Mouse (Mus musculus) G1E (cell line): ENCODE results near the gene Cldn3. TPM values are rescaled to one million over a fixed set of nuclear protein-coding genes. Genes with fewer than 3 reads are reported as not detected.
A peak's percentile ranks its signal among the peaks of the same experiment; 100 is the strongest.

Source experiments
- ATAC-seq: 2 replicates; pipeline ENCODE4 v1.8.0; 2016; ENCODE audit warnings: mild to moderate bottlenecking; ENCODE audit not compliant: insufficient number of reproducible peaks, poor library complexity, low FRiP score, severe bottlenecking; ENCODE audit errors: extremely low read depth
- DNase-seq: peaks from one replicate; pipeline ENCODE4 v3.0.0; 2012; ENCODE audit warnings: low spot score
- H3K27me3 ChIP-seq: 2 replicates; pipeline ENCODE4 v1.6.1; 2012; ENCODE audit warnings: mild to moderate bottlenecking, low read length, inconsistent platforms; ENCODE audit not compliant: insufficient read depth
- H3K36me3 ChIP-seq: replicated peaks from 2 replicates; pipeline ENCODE3; 2012; ENCODE audit warnings: mild to moderate bottlenecking, inconsistent platforms
- H3K4me1 ChIP-seq: 2 replicates; pipeline ENCODE4 v1.6.1; 2012; ENCODE audit warnings: low read depth, low read length, inconsistent platforms, mixed read lengths; ENCODE audit not compliant: insufficient read depth
- H3K4me3 ChIP-seq: 2 replicates; pipeline ENCODE4 v1.5.1; 2012; ENCODE audit warnings: low read depth, mild to moderate bottlenecking, inconsistent platforms, low read length, moderate library complexity, mixed read lengths
- H3K9me3 ChIP-seq: replicated peaks from 2 replicates; pipeline ENCODE4 v1.6.1; 2012; ENCODE audit warnings: inconsistent platforms
- CTCF ChIP-seq: IDR thresholded peaks from 2 replicates; pipeline ENCODE4 v1.5.1; 2012; ENCODE audit warnings: low read depth, low read length, inconsistent platforms, mixed read lengths
- GATA1 ChIP-seq: IDR thresholded peaks from 2 replicates; pipeline ENCODE4 v1.6.1; 2012; ENCODE audit warnings: borderline replicate concordance, low read length, inconsistent platforms, mixed read lengths
- GATA2 ChIP-seq: IDR thresholded peaks from 2 replicates; pipeline ENCODE4 v1.6.1; 2012; ENCODE audit warnings: low read depth, low read length, inconsistent platforms, borderline replicate concordance
- POLR2AphosphoS5 ChIP-seq: IDR thresholded peaks from 2 replicates; pipeline ENCODE4 v1.6.1; 2012; ENCODE audit warnings: low read depth, low read length, inconsistent platforms; ENCODE audit not compliant: insufficient replicate concordance
- TAL1 ChIP-seq: conservative IDR thresholded peaks from 2 replicates; pipeline ENCODE4 v1.6.1; 2012; ENCODE audit warnings: low read depth, low read length, inconsistent platforms, mixed read lengths
- polyA plus RNA-seq: library from polyadenylated mRNA; stranded (reverse); fragments of >175 nt; gene quantifications from 2 replicates; pipeline ENCODE4 v1.2.3, GENCODE M21; 2012
- total RNA-seq, 2 experiments: library from RNA; stranded (forward) in 1 of 2; stranded (reverse) in 1 of 2; fragments of 200-1000 nt in 1 of 2; fragments of >200 nt in 1 of 2; fragmentation: Nextera tagmentation in 1 of 2; gene quantifications; 2 replicates each; pipeline ENCODE4 v1.2.3; 2014 to 2017

Gene Cldn3
- total and polyA plus RNA-seq, 3 experiments: 0.87 TPM; not detected in 2

DNA sequence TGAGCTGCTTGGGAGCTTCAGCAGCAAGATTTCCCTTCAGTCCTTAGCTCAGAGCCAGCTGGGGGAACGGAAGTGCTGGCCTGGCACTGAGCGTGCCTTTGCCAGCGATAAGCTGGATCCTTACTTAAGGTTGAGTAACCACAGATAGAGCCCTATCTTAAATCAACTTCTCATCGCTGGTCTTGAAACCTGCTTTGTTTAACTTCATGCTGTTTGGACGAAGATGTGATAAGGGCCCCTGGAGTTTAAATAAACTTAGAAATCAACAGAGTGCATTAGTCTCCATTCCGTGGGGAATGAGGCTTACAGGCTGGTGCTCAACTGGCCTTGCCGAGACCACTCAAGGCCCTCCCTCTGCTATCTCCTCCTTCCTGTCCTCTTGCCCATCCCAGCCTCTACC is 11.7 kb upstream of the Cldn3 start:
- H3K27me3 ChIP-seq: no peaks in the 10 kb centered on the region
- H3K4me1 ChIP-seq: peaks cover 83% of the 10 kb centered on the region
- H3K36me3 ChIP-seq: no peaks in the 10 kb centered on the region
- TF ChIP-seq TAL1: peak; percentile 77
- TF ChIP-seq GATA1: no peak
- no peaks in the 10 kb centered on the region for H3K9me3 ChIP-seq
- H3K4me3 ChIP-seq: peak overlapping the region; percentile 45; the same call in 1 of the 2 replicates
- peak; percentile 67 for ATAC-seq
- DNase-seq: peak; percentile 55

- TF ChIP-seq CTCF (no peak), GATA1 (no peak), TAL1 (no peak), POLR2AphosphoS5 (no peak), GATA2 (no peak)
- peaks cover 85% of the 10 kb centered on the region for H3K4me1 ChIP-seq
- DNase-seq: no peak
- H3K36me3 ChIP-seq: no peaks in the 10 kb centered on the region
- ATAC-seq: no peak
- no peak overlapping the region; the same call in 1 of the 2 replicates for H3K4me3 ChIP-seq
- no peaks in the 10 kb centered on the region for H3K9me3 ChIP-seq
- no peaks in the 10 kb centered on the region for H3K27me3 ChIP-seq
These were observed 11.1 kb upstream of the Cldn3 start for GRCm38 (mm10) chr5:134974921-134975320.

GRCm38 (mm10) chr5:134976164-134976563 is 9.8 kb upstream of the Cldn3 start:
- H3K4me3 ChIP-seq: peak overlapping the region; percentile 52; the same call in 1 of the 2 replicates
- peak; percentile 30 for ATAC-seq

GRCm38 (mm10) chr5:134976577-134977250 is 9.3 kb upstream of the Cldn3 start:
- peaks cover 93% of the 10 kb centered on the region for H3K4me1 ChIP-seq

More at GRCm38 (mm10) chr5:134976164-134976563, 9.8 kb upstream of the Cldn3 start:
- H3K9me3 ChIP-seq: no peaks in the 10 kb centered on the region
- H3K36me3 ChIP-seq: no peaks in the 10 kb centered on the region
- TF ChIP-seq TAL1 (peak; percentile 81), POLR2AphosphoS5 (no peak)
- peaks cover 88% of the 10 kb centered on the region for H3K4me1 ChIP-seq
- DNase-seq: peak; percentile 49
- H3K27me3 ChIP-seq: no peaks in the 10 kb centered on the region

GRCm38 (mm10) chr5:134977837-134978236 is 8.2 kb upstream of the Cldn3 start:
- Histone ChIP-seq H3K36me3 (no peaks in the 10 kb centered on the region), H3K4me3 (no peak overlapping the region; the same call in 1 of the 2 replicates), H3K9me3 (no peaks in the 10 kb centered on the region), H3K4me1 (peaks cover 86% of the 10 kb centered on the region), H3K27me3 (no peaks in the 10 kb centered on the region)
- DNase-seq (no peak), ATAC-seq (no peak)
- TF ChIP-seq GATA2 (no peak), POLR2AphosphoS5 (no peak), CTCF (no peak), GATA1 (no peak)

More at GRCm38 (mm10) chr5:134976577-134977250, 9.3 kb upstream of the Cldn3 start:
- TF ChIP-seq TAL1 (peak; percentile 54), GATA2 (no peak)
- DNase-seq (no peak), ATAC-seq (peak; percentile 29)
- H3K9me3 ChIP-seq: no peaks in the 10 kb centered on the region
- H3K27me3 ChIP-seq: no peaks in the 10 kb centered on the region
- no peaks in the 10 kb centered on the region for H3K36me3 ChIP-seq
- H3K4me3 ChIP-seq: peak overlapping the region; percentile 52; the same call in 1 of the 2 replicates

GRCm38 (mm10) chr5:134981149-134981548 is 4.9 kb upstream of the Cldn3 start:
- H3K36me3 ChIP-seq: no peaks in the 10 kb centered on the region
- TF ChIP-seq POLR2AphosphoS5 (no peak), GATA1 (no peak), GATA2 (no peak), CTCF (no peak), TAL1 (no peak)
- no peak for DNase-seq
- H3K9me3 ChIP-seq: peaks cover 3% of the 10 kb centered on the region
- peaks cover 3% of the 10 kb centered on the region; the same call in 1 of the 2 replicates for H3K27me3 ChIP-seq
- no peak for ATAC-seq
- no peak overlapping the region for H3K4me3 ChIP-seq
- H3K4me1 ChIP-seq: peaks cover 84% of the 10 kb centered on the region

DNA sequence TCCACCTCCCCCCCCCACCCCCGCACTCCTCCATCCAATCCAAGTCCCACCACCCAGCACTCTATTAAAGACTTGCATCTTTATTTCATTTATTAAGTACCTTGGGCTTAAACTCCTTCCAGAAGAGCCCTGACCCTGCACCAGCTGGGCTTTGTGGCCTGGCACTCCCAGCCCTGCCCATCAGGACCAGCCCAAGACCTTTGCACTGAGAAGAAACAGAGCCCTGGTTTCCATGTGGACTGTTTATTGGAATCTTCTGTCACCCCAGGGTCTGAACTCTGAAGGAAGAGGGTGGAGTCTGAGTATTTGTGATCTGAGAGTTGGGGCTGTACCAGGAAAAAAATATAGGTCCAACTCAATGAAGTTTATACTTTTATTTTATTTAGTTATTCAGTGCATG is 2.9 kb upstream of the Cldn3 start:
- Histone ChIP-seq H3K9me3 (peaks cover 13% of the 10 kb centered on the region), H3K27me3 (peaks cover 18% of the 10 kb centered on the region; the same call in 1 of the 2 replicates), H3K36me3 (no peaks in the 10 kb centered on the region), H3K4me1 (peaks cover 82% of the 10 kb centered on the region), H3K4me3 (no peak overlapping the region)
- no peak for TF ChIP-seq TAL1
- TF ChIP-seq GATA1: no peak
- TF ChIP-seq POLR2AphosphoS5: no peak
- TF ChIP-seq GATA2: no peak
- no peak for TF ChIP-seq CTCF
- ATAC-seq (no peak), DNase-seq (no peak)
